Mouse (Mus musculus) erythroblast, embryonic 14.5 days (primary cell): ENCODE data around the gene Vkorc1l1.

ENCODE experiments used
- GATA1 ChIP-seq: IDR thresholded peaks from 2 replicates; pipeline ENCODE4 v1.6.1; 2012; ENCODE audit warnings: low read length, inconsistent platforms, mixed read lengths
- TAL1 ChIP-seq: IDR thresholded peaks from 3 replicates; pipeline ENCODE4 v1.6.1; 2012; ENCODE audit warnings: low read length, inconsistent platforms, mixed read lengths

- TF ChIP-seq GATA1 = no peak
- TF ChIP-seq TAL1 = no peak
These were observed 27.7 kb upstream of the Vkorc1l1 start for GRCm38 (mm10) chr5:129914024-129914423.
